Mouse (Mus musculus) CH12.LX (cell line): ENCODE measurements around the gene D630039A03Rik. TPM values are rescaled to one million over a fixed set of nuclear protein-coding genes. Genes with fewer than 3 reads are reported as not detected.

Experiments used
- DNase-seq: peaks from one replicate; pipeline ENCODE4 v3.0.0-alpha.2; 2013; ENCODE audit errors: extremely low read depth
- H3K27ac ChIP-seq: 2 replicates; pipeline ENCODE4 v1.5.1; 2012; ENCODE audit warnings: low read depth, mild to moderate bottlenecking, control low read depth, moderate library complexity; ENCODE audit not compliant: insufficient read depth
- H3K27me3 ChIP-seq: replicated peaks from 2 replicates; pipeline ENCODE3; 2012; ENCODE audit warnings: inconsistent platforms
- H3K36me3 ChIP-seq, 2 experiments: replicated peaks in 1 of 2; 2 replicates each; pipeline versions ENCODE3 to v1.6.1; 2012; ENCODE audit warnings: inconsistent platforms in 1 of 2, low read length in 1 of 2, mild to moderate bottlenecking in 1 of 2, mixed read lengths in 1 of 2, moderate library complexity in 1 of 2; ENCODE audit not compliant: control insufficient read depth in 1 of 2, insufficient read depth in 1 of 2
- H3K4me1 ChIP-seq, 2 experiments: 2 replicates each; pipeline ENCODE4 v1.6.1; 2012; ENCODE audit warnings: inconsistent platforms in 1 of 2, moderate library complexity in 1 of 2; ENCODE audit not compliant: insufficient read depth in 2 of 2, control insufficient read depth in 1 of 2
- H3K4me2 ChIP-seq: 2 replicates; pipeline ENCODE4 v1.6.1; 2012; ENCODE audit warnings: low read depth, mild to moderate bottlenecking, control low read depth; ENCODE audit not compliant: poor library complexity, insufficient read depth, severe bottlenecking
- H3K4me3 ChIP-seq, 3 experiments: fragments of 150-350 bp in 1 of 3; sonication (generic) in 1 of 3; replicated peaks in 1 of 3; 2 replicates each; pipeline versions ENCODE3 to v1.5.1; 2011 to 2012; ENCODE audit warnings: low read depth in 2 of 3, low read length in 2 of 3, mild to moderate bottlenecking in 2 of 3, moderate library complexity in 2 of 3, control low read depth in 1 of 3, improper control_type of control experiment in 1 of 3, inconsistent platforms in 1 of 3, mixed read lengths in 1 of 3; ENCODE audit not compliant: poor library complexity in 1 of 3
- H3K79me2 ChIP-seq: replicated peaks from 2 replicates; pipeline ENCODE4 v1.6.1; 2012; ENCODE audit warnings: mild to moderate bottlenecking, moderate library complexity; ENCODE audit not compliant: control insufficient read depth, poor library complexity, insufficient read depth, severe bottlenecking; ENCODE audit errors: extremely low read depth
- H3K9ac ChIP-seq: 2 replicates; pipeline ENCODE4 v1.6.1; 2012; ENCODE audit warnings: low read depth, mild to moderate bottlenecking, control low read depth, moderate library complexity; ENCODE audit not compliant: insufficient read depth
- H3K9me3 ChIP-seq: replicated peaks from 2 replicates; pipeline ENCODE3; 2012; ENCODE audit warnings: low read length, inconsistent platforms, mixed read lengths
- BHLHE40 ChIP-seq: IDR thresholded peaks from 2 replicates; pipeline ENCODE4 v1.6.1; 2011; ENCODE audit warnings: mild to moderate bottlenecking, low read depth, low read length, improper control_type of control experiment
- CHD1 ChIP-seq: IDR thresholded peaks from 2 replicates; pipeline ENCODE4 v1.6.1; 2012; ENCODE audit warnings: low read depth, low read length, improper control_type of control experiment, inconsistent platforms
- CHD2 ChIP-seq: IDR thresholded peaks from 2 replicates; pipeline ENCODE4 v1.6.1; 2011; ENCODE audit warnings: low read length, improper control_type of control experiment
- CTCF ChIP-seq, 2 experiments: IDR thresholded peaks in 1 of 2; conservative IDR thresholded peaks in 1 of 2; 2 replicates each; pipeline ENCODE4 v1.5.1; 2011 to 2012; ENCODE audit warnings: low read depth in 2 of 2, low read length in 2 of 2, improper control_type of control experiment in 1 of 2, inconsistent platforms in 1 of 2, mild to moderate bottlenecking in 1 of 2, moderate library complexity in 1 of 2
- ELF1 ChIP-seq: IDR thresholded peaks from 2 replicates; pipeline ENCODE4 v1.6.1; 2014; ENCODE audit warnings: low read depth, mild to moderate bottlenecking, inconsistent platforms, low read length, improper control_type of control experiment
- EP300 ChIP-seq: IDR thresholded peaks from 2 replicates; pipeline ENCODE4 v1.6.1; 2011; ENCODE audit warnings: low read length, improper control_type of control experiment
- ETS1 ChIP-seq: conservative IDR thresholded peaks from 2 replicates; pipeline ENCODE4 v1.6.1; 2012; ENCODE audit warnings: low read depth, mild to moderate bottlenecking, inconsistent platforms, low read length, improper control_type of control experiment, moderate library complexity
- GABPA ChIP-seq: IDR thresholded peaks from 2 replicates; pipeline ENCODE4 v1.6.1; 2012; ENCODE audit warnings: low read depth, low read length, improper control_type of control experiment, inconsistent platforms; ENCODE audit not compliant: insufficient replicate concordance
- HCFC1 ChIP-seq: IDR thresholded peaks from 2 replicates; pipeline ENCODE4 v1.6.1; 2012; ENCODE audit warnings: low read depth, mild to moderate bottlenecking, inconsistent platforms, low read length, improper control_type of control experiment
- IRF4 ChIP-seq: IDR thresholded peaks from 2 replicates; pipeline ENCODE4 v1.6.1; 2014; ENCODE audit warnings: low read depth, mild to moderate bottlenecking, inconsistent platforms, low read length, improper control_type of control experiment
- JUN ChIP-seq: IDR thresholded peaks from 2 replicates; pipeline ENCODE4 v1.6.1; 2011; ENCODE audit warnings: low read depth, mild to moderate bottlenecking, low read length, improper control_type of control experiment, moderate library complexity; ENCODE audit not compliant: insufficient read depth
- JUND ChIP-seq: conservative IDR thresholded peaks from 2 replicates; pipeline ENCODE4 v1.6.1; 2011; ENCODE audit warnings: low read depth, low read length, improper control_type of control experiment
- KAT2A ChIP-seq: IDR thresholded peaks from 2 replicates; pipeline ENCODE4 v1.6.1; 2012; ENCODE audit warnings: low read length, improper control_type of control experiment, inconsistent platforms; ENCODE audit not compliant: insufficient replicate concordance
- MAFK ChIP-seq: IDR thresholded peaks from 2 replicates; pipeline ENCODE4 v1.6.1; 2011; ENCODE audit warnings: low read length, improper control_type of control experiment; ENCODE audit not compliant: insufficient replicate concordance
- MAX ChIP-seq: IDR thresholded peaks from 2 replicates; pipeline ENCODE4 v1.6.1; 2011; ENCODE audit warnings: low read length, improper control_type of control experiment
- MAZ ChIP-seq: IDR thresholded peaks from 2 replicates; pipeline ENCODE4 v1.6.1; 2012; ENCODE audit warnings: low read depth, mild to moderate bottlenecking, inconsistent platforms, low read length, improper control_type of control experiment, moderate library complexity
- MEF2A ChIP-seq: IDR thresholded peaks from 2 replicates; pipeline ENCODE4 v1.6.1; 2014; ENCODE audit warnings: low read depth, mild to moderate bottlenecking, inconsistent platforms, low read length, improper control_type of control experiment, borderline replicate concordance
- MXI1 ChIP-seq: IDR thresholded peaks from 2 replicates; pipeline ENCODE4 v1.6.1; 2011; ENCODE audit warnings: mild to moderate bottlenecking, low read depth, low read length, improper control_type of control experiment
- MYC ChIP-seq: IDR thresholded peaks from 2 replicates; pipeline ENCODE4 v1.6.1; 2011; ENCODE audit warnings: low read depth, mild to moderate bottlenecking, improper control_type of control experiment, low read length
- NELFE ChIP-seq: IDR thresholded peaks from 2 replicates; pipeline ENCODE4 v1.6.1; 2011; ENCODE audit warnings: low read depth, low read length, improper control_type of control experiment
- NRF1 ChIP-seq: IDR thresholded peaks from 2 replicates; pipeline ENCODE4 v1.6.1; 2014; ENCODE audit warnings: low read depth, mild to moderate bottlenecking, inconsistent platforms, low read length, improper control_type of control experiment, moderate library complexity
- PAX5 ChIP-seq: IDR thresholded peaks from 2 replicates; pipeline ENCODE4 v1.6.1; 2012; ENCODE audit warnings: low read length, inconsistent platforms, mixed read lengths
- POLR2A ChIP-seq: IDR thresholded peaks from 2 replicates; pipeline ENCODE4 v1.6.1; 2011; ENCODE audit warnings: low read depth, mild to moderate bottlenecking, improper control_type of control experiment, low read length
- POLR2AphosphoS2 ChIP-seq: IDR thresholded peaks from 2 replicates; pipeline ENCODE4 v1.6.1; 2011; ENCODE audit warnings: low read depth, low read length, improper control_type of control experiment
- RAD21 ChIP-seq: IDR thresholded peaks from 2 replicates; pipeline ENCODE4 v1.6.1; 2011; ENCODE audit warnings: low read depth, mild to moderate bottlenecking, low read length, improper control_type of control experiment, moderate library complexity
- RCOR1 ChIP-seq: conservative IDR thresholded peaks from 2 replicates; pipeline ENCODE4 v1.6.1; 2012; ENCODE audit warnings: low read depth, mild to moderate bottlenecking, inconsistent platforms, low read length, improper control_type of control experiment
- SIN3A ChIP-seq: IDR thresholded peaks from 2 replicates; pipeline ENCODE4 v1.6.1; 2012; ENCODE audit warnings: low read length, improper control_type of control experiment, inconsistent platforms
- SMC3 ChIP-seq: IDR thresholded peaks from 2 replicates; pipeline ENCODE4 v1.6.1; 2011; ENCODE audit warnings: low read depth, low read length, improper control_type of control experiment
- TBP ChIP-seq: conservative IDR thresholded peaks from 2 replicates; pipeline ENCODE4 v1.6.1; 2011; ENCODE audit warnings: low read depth, low read length, improper control_type of control experiment
- TCF12 ChIP-seq: IDR thresholded peaks from 2 replicates; pipeline ENCODE4 v1.6.1; 2014; ENCODE audit warnings: low read depth, mild to moderate bottlenecking, inconsistent platforms, low read length, improper control_type of control experiment
- UBTF ChIP-seq: IDR thresholded peaks from 2 replicates; pipeline ENCODE4 v1.6.1; 2012; ENCODE audit warnings: low read depth, mild to moderate bottlenecking, inconsistent platforms, low read length, improper control_type of control experiment, moderate library complexity
- USF1 ChIP-seq: IDR thresholded peaks from 2 replicates; pipeline ENCODE4 v1.6.1; 2014; ENCODE audit warnings: low read depth, mild to moderate bottlenecking, inconsistent platforms, low read length, improper control_type of control experiment
- USF2 ChIP-seq: conservative IDR thresholded peaks from 2 replicates; pipeline ENCODE4 v1.6.1; 2011; ENCODE audit warnings: low read depth, low read length, improper control_type of control experiment
- ZC3H11A ChIP-seq: IDR thresholded peaks from 2 replicates; pipeline ENCODE4 v1.6.1; 2012; ENCODE audit warnings: low read depth, mild to moderate bottlenecking, inconsistent platforms, low read length, improper control_type of control experiment
- ZKSCAN1 ChIP-seq: IDR thresholded peaks from 2 replicates; pipeline ENCODE4 v1.6.1; 2012; ENCODE audit warnings: low read depth, inconsistent platforms, low read length, improper control_type of control experiment, borderline replicate concordance
- ZMIZ1 ChIP-seq: IDR thresholded peaks from 2 replicates; pipeline ENCODE4 v1.6.1; 2012; ENCODE audit warnings: low read depth, mild to moderate bottlenecking, inconsistent platforms, low read length, improper control_type of control experiment
- ZNF384 ChIP-seq: IDR thresholded peaks from 2 replicates; pipeline ENCODE4 v1.6.1; 2012; ENCODE audit warnings: low read depth, low read length, improper control_type of control experiment, inconsistent platforms
- dilution Hi-C: fragments of 300-500 bp; cut with MboI; formaldehyde crosslinking; loops from 2 replicates; pipeline ENCODE4 v1.14.3; 2020; ENCODE audit warnings: low sequenced_read_pairs; ENCODE audit not compliant: extremely low pct_unique_long_range_greater_than_20kb, extremely low pct_ligation_motif_present
- in situ Hi-C: fragments of 300-500 bp; cut with MboI; formaldehyde crosslinking; loops from 3 replicates; pipeline ENCODE4 v1.14.3; 2019; ENCODE audit warnings: low sequenced_read_pairs, low pct_ligation_motif_present, low pct_unique_long_range_greater_than_20kb, mixed read lengths
- polyA plus RNA-seq: library from polyadenylated mRNA; unstranded; fragments of >175 nt; gene quantifications from 2 replicates; pipeline ENCODE4 v1.2.1, GENCODE M21; 2012; ENCODE audit warnings: low read depth; ENCODE audit not compliant: insufficient read length
- total RNA-seq, 2 experiments: library from RNA; depleted of rRNA; stranded (reverse); fragments of 300-350 nt in 1 of 2; fragments of >200 nt in 1 of 2; gene quantifications; 2 replicates each; pipeline ENCODE4 v1.2.3; 2012 to 2014

Gene D630039A03Rik
- total and polyA plus RNA-seq, 3 experiments, result not detected

DNA sequence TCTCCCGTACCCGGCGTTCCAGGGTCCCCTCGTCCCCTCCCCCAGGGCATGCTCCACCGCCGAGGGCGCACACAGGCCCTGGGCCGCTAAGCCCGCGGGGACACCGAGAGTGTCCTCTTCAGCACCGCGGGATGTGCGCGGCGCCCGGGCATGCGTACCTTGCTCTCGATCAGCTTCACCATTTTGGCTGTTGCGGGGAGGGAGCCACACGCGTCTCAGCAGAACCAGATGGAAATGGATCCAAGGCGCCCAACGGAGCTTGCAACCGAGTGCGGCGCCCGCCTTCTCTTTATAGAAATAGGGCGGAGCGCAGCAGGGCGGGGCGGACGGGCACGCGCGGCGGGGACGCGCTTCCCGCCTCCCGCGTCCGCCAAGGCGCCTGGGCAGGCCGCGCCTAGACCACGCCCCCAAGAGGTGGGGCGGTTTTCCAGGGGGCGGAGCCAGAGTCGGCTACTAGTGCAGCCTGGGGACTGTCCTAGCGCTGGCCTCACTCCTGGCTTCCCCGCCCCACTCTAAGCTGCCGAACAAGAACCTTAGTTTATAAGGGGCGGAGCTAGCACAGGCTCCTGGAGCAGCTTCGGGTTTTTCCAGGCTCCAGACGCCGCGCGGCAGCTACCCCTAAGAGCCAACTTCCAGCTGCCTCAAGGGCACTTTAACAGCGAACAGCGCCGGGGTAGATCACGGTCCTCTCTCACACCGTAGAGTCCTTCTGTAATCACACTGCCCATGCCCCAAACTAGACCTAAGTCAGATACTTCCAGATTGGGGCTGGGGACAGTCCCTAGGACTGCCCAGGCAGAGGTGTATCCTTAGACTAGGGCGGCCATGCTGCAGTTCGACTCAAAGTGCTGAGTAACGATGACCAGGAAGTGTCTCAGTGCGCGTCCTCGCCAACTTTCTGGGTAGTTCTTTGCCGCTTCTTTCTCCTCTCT lies 40.2 kb upstream of the D630039A03Rik start, which contains the start of gene Txn1:
Gene Txn1 (minus strand): TSS at position 383 of the 932 bp plus-strand sequence.
- Histone ChIP-seq H3K4me1 (peaks cover 0 to 41% of the 10 kb centered on the region in 2 experiments; a peak in 2 of 4 replicates), H3K9ac (peak within 1 kb of the TSS; percentile 89), H3K27me3 (no peaks in the 10 kb centered on the region), H3K4me3 (peak within 1 kb of the TSS; percentile 60 to 91 (median 80)), H3K79me2 (peaks cover 44% of the 10 kb centered on the region), H3K27ac (peak within 1 kb of the TSS; percentile 99), H3K4me2 (peak within 1 kb of the TSS; percentile 87), H3K36me3 (peaks cover 6 to 20% of the 10 kb centered on the region in 2 experiments), H3K9me3 (peaks cover 7% of the 10 kb centered on the region)
- peak; percentile 97 for DNase-seq
- in situ Hi-C loops, result loop anchor here (10.0 kb wide), 1 partner anchor 119 kb away; no protein-coding TSS in a partner anchor
- dilution Hi-C loops, result no loop called here
- TF ChIP-seq KAT2A (peak; percentile 61; the same call in 1 of the 2 replicates), NRF1 (peak; percentile 78), MEF2A (peak; percentile 70), MAX (peak; percentile 80), CHD2 (peak; percentile 44; the same call in 1 of the 2 replicates), UBTF (peak; percentile 58; the same call in 1 of the 2 replicates), IRF4 (peak; percentile 62; the same call in 1 of the 2 replicates), ETS1 (peak; percentile 51), HCFC1 (peak; percentile 63), CTCF (conservative IDR thresholded peaks at IDR 0.05 in 1 of 2, IDR thresholded peaks at IDR 0.05 in 1 of 2; ENCODE audit: low read depth in 2 of 2, low read length in 2 of 2) (no peak), GABPA (peak; percentile 79), CHD1 (no peak), MAFK (peak; percentile 97), ELF1 (peak; percentile 90), RAD21 (no peak), RCOR1 (0 out of 2 replicates have a peak, but pooled peaks have one; percentile 62), BHLHE40 (peak; percentile 37; the same call in 1 of the 2 replicates), JUND (no peak), JUN (no peak), SMC3 (no peak), POLR2AphosphoS2 (peak; percentile 94), NELFE (peak; percentile 84), PAX5 (no peak), MAZ (no peak; the same call in 1 of the 2 replicates), EP300 (peak; percentile 39; the same call in 1 of the 2 replicates), ZNF384 (no peak), MXI1 (peak; percentile 84), USF2 (no peak), SIN3A (peak; percentile 74; the same call in 1 of the 2 replicates), ZMIZ1 (peak; percentile 92), POLR2A (peak; percentile 93), TCF12 (peak; percentile 69), USF1 (no peak), TBP (peak; percentile 89), ZC3H11A (no peak), ZKSCAN1 (no peak), MYC (peak; percentile 88)
